Mouse (Mus musculus): ENCODE results near the gene Tnfrsf8.

GRCm38 (mm10) chr4:145254418-145254817, 60.5 kb downstream of the Tnfrsf8 start:
- TF ChIP-seq ZNF384 (IDR thresholded peaks at IDR 0.05; ENCODE audit: low read depth, low read length) (no peak), MYC (IDR thresholded peaks at IDR 0.05; ENCODE audit: low read depth, low read length) (no peak)
